Mouse (Mus musculus) right cerebral cortex, postnatal 14 days (tissue): ENCODE measurements at regions not wholly inside any gene's neighbourhood (a gene's known extent, or its start where the extent isn't known, plus 50 kb on each side); places are given as distances from the start of the nearest gene placed in this dataset.

ENCODE experiments used
- DNase-seq: peaks from one replicate; pipeline ENCODE4 v3.0.0; 2022

DNA sequence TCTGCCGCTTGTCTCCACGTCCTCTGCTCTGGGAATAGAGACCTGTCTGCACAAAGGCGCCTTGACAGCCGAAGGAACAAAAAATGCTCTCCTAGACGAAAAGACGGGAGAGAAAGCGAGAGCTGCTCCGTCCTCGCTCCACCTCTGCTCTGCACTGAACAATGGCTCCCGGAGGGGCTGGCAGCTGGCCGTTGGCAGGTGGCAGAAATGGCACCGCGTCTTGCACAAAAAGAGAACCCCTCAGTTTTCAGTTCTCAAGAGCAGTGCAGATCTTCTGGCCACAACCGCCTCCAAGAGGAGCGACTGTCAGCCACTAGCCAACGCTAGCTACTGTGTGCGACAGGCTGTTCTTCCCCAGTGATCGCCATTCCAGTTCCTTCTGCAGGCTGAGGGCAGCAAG, 385.0 kb upstream of the Rora start:
- peak; percentile 7 for DNase-seq

DNA sequence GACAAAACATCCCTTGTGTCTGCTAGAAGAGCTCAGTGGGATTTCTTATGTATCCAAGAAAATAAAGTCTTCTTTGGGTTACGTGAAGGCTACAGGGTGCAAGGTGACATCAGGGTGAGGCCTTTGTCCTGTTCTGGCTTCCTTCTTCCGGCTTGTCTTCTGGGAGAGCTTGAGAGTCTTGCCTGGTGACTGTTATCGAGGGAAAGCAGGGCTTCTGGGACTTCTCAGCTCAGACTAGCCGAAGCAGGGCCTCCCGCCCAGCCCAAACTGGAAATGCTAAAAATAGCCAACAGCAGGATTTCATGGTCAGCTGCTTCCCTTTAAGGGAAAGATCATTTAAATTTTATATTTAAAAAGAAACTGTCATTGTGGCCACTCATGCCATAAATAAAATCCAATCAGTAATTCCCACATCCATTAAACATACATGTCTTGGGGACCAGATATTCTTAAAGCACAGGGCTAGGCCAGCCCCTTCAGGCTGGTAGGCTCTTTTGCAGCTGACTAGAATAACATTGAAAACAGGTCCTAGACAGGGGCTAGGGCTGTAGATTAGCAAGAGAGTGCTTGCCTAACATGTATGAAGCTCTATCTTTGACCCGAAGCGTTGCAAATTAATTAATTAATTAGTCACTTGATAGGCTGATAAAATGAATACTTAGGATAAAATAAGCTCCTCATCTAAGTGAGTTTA, 351.2 kb upstream of the Rora start:
- DNase-seq: no peak

DNA sequence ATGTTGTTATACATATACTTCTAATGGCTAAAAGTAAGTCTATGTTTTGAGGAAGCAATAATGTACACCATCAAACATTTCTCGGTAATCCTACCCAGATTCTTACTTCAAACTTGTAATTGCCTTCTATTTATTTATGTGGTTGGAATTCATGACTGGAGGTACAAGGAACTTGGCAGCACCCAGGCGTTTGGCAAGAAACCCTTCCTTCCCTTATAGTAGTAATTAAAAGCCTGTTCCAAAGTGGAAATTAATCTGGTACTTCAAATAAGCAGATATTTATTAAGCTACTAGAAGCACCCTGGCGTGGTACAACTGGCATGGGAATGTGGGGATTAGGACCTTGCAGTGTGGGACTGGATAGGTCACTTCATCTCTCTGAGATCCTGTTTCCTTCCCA, 322.9 kb upstream of the Rora start:
- no peak for DNase-seq

DNA sequence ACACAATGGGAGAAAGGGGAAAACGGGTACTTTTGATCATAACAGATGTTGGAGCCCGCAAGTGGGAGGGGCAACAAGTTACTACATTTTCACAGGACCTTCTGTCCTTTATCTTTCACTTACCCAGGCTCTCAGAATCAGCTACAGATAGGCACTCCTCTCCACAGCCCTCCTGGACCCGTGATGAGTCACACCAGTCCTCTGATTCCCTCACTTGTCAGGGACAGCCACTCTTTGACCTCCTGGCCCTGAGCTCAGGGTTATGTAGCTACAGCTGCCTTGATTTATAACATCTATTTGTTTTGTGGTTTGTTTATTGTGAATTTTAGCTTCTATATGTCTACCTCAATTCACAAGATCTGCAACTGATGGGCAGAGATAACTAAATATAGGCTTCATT, 312.7 kb upstream of the Rora start:
- DNase-seq: no peak

DNA sequence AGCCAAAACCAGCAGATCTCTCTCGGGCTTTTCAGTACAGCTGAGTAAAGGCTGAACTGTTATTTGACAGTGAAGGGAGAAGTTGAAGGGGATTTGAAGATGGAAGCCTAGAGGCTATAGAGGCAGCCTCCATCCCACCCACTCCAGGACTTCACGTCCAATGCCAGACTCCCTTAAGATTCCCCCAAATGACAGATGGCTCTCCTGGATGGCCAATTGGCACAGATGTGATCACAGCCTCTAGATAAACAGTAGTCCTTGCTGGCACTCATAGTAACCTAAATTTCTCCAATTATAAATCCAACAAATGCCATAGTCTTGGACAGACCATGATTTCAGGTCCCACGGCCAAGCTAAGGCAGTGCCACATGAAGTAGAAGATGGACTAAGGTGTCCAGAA, 312.1 kb upstream of the Rora start:
- no peak for DNase-seq

DNA sequence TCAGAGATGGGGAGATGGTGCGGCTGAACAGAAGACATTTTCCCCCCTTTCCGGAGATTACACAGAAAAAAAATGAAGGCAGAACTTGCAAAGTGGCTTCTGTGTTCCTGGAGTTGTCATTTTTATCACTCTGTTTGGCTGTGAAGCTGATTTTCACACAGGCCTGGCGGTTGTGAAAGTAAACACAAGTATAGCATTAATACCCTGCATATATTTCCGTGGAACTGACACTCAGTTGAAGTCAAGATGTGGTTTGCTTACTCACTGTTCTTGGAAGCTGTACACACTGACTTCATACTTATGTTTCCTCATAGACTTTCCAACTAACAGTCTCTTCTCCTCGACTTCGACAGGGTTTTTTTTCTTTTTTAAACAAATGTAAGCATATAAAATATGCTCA, 306.2 kb upstream of the Rora start:
- DNase-seq: no peak

DNA sequence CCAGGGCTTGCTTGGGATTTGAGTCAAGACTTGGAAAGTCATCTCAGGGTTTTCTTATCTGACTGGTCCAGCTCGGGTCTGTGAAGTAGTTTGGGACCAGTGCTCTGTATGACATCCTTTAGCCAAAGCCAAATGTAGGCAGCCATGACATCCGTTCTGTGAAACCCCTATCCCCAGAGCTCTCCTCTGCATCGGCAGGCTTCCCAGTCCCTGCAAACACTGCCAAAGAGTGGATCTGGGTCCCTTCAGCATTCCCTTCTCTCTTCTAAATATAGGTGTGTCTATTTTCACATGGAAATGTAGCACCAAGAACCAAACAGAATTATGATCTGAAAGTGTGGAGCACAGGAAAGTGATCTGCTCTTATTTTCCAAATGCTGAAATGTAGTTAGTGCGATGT, 302.1 kb upstream of the Rora start:
- DNase-seq: peak; percentile 16

DNA sequence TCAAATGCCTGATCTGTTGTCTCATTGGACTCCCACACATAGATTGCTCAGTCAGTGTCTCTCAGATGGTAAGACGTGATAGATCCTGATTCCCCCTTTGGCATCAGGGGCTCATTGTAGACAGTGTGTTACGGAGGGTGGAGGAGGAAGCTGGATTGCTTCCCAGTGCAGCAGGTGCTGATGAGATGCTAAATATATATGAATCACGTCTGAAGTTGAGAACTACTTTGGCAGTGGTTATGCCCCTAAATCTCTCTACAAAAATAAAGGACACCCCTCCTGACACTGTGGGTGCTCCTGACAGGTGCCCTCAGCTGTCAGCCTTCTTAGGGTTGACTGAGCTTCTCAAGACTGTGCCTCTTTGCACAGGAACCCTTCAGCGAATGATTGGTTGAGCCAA, 299.1 kb upstream of the Rora start:
- DNase-seq: peak; percentile 23

DNA sequence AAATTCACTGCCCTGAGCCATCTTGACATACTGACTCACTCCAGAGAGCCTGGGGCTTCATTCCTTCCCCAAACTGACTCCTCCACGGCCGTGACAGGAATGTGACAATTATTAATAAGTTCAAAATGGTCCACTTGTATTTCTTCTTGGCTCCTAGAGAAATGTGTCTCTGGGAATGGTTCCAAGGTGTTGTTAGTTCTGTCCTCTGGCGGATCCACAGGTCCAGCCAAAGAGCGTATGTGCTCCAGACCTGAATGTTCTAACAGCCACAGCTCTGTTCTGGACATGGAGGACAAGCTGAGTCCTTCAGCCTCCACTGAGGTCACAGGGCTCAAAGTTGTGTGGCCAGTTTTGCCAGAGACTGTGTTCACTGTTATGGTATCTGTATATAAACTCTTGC, 297.5 kb upstream of the Rora start:
- no peak for DNase-seq

DNA sequence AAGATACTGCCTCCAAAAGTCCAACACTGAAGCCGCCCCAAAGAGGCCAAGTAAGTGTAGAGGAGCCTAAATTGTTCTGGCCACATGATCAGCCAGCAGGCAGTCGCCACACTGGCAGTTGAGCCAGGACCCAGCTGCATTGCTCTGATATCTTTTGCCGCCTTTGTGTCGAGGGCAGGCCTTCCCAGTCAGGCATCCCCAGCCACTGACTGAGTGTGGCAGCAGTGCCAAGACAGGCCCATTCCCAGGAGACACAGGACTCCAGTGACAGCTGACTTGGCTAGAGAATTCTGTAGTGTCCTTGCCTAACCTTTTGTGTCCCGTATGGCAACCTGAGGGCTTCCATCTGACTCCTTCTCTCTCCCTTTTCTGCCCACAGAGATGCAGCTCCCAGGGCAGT, 296.4 kb upstream of the Rora start:
- no peak for DNase-seq

DNA sequence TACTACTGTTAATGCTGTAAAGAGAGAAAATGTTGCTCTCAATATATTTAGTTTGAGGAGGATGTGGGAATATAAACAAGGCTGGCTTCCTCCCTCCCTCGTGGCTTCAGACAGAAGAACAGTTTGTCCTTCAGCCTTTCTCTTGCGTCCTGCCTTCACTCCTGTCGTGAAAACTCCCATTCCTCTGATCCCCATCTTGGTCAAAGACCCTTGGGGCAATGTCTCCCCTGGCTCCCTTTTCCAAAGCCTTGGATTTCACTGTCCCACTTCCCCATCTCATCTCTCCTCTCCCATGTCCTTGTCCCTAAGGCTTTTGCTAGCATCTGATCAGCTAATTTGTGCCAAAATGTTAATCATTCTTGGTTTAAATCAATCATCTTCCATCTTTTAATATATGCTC, 286.6 kb upstream of the Rora start:
- no peak for DNase-seq

DNA sequence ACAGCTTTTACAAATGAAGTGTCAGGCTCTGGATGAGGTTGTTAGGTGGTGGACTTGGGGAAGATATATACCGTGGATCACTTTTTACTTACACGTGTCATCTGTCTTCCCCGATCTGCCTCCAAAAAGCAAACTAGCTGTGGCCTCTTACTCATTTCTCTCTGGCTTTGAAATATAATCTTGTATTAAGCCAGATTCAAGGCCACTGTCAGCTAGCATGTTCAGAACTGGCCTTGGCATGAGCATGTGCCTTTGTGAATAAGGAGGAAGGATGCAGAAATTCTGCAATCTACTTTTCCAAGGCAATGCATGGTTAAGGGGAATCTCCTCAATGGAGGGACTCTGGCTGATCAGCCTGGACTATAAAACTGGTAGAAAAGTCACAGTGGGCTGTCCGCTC, 286.0 kb upstream of the Rora start:
- DNase-seq: no peak

DNA sequence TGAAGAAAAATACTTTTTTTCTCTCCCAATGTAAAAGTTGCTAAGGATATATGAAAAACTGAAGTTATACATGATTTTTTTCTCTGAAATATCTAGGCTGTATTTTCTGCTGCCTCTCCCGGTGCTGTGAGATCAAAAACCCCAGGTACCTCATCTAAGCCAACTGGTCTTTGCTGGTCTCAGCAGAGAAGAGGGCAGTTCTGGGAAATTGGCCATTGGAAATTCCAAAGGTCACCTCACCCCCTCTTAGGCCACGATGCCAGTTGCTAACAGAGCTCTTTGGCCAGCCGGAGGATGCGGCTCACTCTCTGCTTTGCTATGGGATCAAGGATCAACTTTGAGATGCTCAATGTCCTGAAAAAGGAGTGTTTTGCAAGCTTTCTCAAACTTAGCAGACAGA, 280.9 kb upstream of the Rora start:
- no peak for DNase-seq

DNA sequence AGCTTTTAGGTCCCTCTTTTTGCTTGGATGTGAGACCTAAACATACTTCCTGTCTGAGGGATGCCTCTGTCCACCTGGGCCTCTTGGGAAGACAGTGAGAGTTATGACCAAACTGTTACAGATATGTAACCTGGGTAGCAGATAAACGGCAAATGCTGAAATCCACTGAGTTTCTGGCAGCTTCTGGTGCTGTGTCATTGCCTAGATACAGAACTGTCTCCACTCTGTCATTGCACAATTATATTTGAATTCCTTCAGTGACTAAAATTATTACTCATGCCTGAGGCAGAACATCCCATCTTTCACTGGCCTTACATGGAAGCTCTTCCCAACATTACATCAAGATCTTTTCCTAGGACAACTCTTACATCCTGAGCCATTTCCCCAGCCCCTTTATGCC, 277.4 kb upstream of the Rora start:
- no peak for DNase-seq

DNA sequence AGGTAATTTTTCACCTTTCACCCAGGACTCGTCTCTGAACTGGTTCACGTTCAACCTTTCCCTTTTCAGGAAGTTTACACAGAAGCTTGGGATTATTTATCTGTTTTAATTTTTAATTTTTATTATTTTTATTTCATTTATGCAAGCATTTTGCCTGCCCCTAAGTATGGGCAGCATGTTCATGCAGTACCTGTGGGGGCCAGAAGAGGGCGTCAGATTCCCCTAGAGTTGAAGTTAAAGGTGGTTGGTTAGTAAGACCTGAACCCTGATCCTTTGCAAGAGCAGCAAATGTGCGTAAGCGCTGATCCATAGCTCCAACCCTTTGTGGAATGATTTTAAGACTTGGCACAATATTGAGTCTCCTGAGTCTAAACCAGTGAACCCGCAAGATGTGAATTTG, 271.7 kb upstream of the Rora start:
- DNase-seq: no peak

DNA sequence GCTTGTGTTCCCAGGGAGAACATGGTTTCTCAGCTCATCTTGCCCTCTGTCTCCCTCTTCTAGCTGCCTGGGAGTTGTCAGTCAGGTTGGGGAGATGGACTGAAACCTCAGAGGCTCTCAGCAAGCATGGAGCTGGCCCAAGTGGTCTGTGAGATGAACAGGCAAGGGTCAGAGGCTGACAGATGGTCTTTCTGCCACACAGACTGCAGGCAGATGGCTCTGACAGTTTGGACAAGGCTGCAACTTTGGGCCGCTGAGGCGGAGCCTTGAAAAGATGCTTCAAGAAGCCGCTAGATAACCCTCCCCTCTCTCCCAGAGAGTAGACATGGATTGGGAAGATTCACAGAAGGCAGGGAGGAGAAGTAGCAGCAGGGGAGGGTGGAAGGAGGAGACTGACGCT, 252.7 kb upstream of the Rora start:
- DNase-seq: peak; percentile 5

DNA sequence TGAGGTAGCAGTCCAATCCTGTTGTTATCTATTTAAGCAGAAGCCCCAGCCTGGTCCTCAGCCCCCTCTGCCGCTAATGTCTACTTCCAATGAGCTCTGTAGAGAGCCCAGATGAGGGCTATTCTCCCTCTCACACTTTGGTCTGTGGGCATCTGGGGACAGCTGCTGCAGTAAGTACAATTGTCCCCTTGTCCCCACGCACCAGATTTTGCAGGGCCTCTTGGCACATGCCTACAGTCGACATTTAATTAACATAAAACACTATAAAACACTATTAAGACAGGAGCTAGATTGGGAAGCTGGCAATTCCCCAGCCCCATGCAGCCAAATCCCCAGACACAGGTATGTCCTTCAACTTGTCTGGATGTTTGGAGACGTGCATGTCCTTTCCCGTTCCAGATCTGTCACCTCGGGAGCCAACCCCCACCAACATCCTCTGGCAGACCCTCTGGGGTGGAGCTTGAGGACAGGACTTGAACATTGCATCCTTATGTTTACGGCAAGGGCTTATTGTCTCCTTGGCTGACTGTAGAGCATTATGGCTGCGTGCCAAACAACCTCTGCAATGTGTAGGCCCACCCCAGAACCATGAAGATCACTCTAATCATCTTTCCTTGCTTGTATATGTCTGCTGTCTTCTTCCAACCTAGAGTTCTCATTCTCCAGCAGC, 251.3 kb upstream of the Rora start:
- DNase-seq: peak; percentile 15

DNA sequence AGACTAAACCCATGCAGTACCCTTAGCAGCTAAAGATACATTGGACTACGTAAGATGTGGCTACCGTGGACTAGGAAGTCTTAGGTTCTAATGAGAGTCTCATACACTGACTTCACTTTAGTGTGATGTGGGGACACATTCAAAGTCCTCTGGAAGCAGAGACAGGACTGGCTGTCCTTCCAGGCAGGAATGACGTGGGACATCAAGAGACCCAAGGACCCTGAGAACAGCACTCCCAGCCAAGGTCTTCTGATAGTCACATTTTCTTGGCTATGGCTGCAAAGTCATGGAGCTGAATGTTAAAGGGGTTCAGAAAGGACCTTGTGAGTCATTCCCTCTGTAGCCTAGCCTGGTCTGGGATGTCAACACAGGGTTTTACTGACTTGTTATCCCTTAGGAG, 250.6 kb upstream of the Rora start:
- DNase-seq: no peak

DNA sequence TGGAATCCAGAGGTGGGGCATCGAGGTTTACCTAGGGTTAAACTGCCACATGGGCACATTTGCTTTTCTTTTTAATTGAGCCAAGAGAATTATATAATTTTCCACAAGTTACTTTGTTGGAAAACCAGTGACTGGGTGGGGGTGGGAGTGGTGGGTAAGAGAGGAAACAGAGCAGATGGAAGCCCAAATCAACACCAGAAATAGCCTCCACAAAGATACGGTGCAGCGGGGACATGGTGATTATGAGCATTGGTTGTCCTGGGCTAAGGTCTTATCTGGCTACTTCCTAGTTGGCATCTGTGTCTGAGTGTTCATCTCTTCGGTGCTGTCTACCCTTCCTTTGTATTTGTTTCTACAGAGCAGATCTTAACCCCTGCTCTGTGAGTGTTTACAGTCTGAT, 250.1 kb upstream of the Rora start:
- no peak for DNase-seq

DNA sequence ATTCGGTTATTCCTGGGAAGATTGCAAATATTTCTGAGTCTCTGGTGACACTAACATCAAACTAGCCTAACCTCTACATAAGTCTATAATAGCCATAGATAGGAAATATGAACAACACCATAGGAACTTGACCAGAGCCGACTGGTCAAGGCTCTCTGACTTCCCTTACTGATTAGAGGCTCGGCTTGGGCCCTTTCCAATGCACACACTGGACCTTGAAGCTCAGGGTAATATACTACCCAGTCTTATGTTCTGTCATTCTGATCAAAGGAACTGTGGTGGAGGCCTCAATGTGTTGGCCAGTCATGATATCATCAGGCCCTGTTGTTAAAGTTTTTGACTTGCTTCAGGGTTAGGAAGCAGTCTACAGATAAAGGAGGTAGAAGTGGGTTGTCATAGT, 243.8 kb upstream of the Rora start:
- no peak for DNase-seq

DNA sequence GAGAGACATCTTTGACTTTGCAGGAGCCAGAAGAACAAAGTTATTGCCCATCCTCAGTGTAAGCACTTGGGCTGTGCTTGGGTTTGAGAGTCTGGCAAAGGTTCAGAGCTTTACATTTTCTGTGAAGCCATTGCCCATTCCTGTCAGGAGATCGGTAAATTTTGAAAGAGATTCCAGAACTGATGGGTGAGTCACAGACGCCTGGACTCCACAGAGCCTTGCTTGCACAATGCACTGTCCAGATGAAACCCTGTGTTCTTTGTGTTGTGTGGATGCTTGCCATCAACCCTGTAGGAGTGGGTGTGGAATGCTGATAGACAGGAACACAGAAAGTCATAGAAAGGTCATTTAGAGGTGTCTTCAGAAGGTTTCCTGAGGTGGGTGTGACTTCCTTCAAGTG, 227.3 kb upstream of the Rora start:
- no peak for DNase-seq

DNA sequence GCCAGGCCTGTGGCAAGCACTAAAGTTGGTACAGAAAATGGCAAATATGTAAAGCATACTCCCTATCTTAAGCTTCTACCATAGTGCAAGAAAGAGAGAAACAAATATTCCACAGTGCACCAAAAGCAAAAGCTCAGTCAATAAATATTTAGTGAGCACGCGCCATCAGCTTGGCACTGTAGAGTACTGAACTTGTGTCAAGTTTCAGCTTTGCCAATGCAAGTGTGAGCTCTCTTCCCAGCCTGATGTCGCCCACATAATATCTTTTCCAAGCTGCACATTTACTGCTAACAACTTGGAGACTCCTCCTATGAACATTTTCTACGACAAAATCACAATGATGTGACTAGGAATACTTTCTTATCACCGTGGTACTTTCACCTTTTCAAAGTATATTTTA, 190.8 kb upstream of the Rora start:
- DNase-seq: no peak

DNA sequence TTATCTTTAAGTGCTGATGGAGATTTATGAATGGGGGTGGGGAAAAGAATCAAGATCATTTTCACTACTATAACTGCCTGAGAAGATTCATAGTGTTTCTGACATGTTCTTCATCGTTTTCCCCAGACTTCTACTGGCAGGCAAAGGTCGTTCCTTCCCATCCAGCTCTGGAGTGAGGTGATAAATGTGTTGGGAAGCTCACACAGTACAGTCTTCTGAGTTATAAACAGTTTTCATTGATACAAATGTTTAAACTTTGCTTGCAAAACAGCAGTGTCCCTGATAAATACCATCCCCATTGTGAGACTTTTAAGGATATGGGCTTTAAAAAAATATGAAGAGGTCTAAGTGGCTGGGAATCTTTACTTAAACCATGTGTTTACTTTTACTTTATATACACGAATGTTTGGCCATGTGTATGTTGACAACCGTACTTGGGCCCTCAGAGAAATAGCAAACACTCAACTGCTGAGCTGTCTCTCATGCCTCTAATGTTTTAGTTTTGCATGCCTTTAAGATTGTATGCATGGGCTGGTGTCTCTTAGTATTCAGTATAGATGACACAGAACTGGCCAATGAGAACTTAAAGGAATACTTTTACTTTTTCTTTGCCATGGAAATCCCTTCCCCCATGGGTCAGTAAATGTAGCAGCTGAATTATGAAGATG, 189.8 kb upstream of the Rora start:
- no peak for DNase-seq

DNA sequence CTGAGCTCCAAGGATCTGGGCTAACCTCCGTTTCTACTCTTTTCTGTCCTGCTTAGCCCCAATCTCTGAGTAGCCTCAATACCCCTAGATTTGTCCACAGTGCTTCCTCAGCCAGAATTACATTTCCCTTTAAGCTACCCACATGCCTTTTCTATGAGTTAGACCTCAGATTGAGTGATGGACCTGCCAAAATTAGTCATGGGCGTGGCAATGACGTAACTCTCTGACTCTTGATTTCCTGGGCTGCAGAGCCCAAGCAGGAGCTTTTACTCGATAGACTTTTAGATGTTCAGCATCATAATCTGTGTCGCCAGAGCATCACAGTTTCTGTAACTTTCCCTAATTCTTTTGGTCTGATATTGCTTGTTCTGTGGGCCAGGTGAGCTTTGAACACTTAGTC, 186.9 kb upstream of the Rora start:
- no peak for DNase-seq

DNA sequence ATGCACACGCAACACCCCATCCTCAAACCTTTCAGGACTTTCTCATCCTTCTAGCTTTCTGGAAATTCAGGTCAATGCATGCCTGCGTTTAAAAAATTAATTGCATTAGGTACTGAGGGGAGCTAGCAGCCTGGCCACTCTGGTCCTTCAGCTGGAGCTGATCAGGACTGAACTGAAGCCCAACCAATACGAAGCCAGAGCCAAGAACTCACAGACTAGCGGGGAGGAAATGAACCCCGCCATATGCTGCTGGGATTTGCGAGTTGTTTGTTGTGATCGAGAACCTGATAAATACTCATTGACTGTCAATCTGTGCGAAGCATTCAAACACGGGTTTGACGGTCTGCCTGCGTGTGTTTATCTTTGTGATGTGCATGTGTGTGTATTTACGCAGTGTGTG, 177.2 kb upstream of the Rora start:
- no peak for DNase-seq
